Mouse (Mus musculus): ENCODE data around the gene Osbpl11.

DNA sequence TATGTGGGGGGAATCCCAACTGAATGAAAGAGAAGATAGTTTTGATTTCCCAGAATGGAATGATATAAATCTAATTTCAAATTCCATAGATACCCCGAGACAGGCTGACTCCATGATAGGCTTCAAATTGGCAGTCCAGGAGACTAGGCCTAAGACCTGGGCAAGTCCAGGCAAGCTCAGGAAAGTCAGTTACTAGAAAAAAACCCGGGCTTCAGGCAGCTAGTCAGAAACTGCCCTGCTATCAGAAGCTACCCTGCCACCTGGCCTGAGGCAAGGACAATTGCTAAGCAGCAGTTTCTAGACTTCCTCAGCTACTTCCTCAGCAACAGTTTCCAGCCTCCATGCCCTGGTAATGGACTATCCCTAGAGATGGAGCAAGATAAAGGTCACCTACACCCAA, 62.1 kb downstream of the Osbpl11 start:
- TF ChIP-seq CTCF (IDR thresholded peaks at IDR 0.05; ENCODE audit: borderline replicate concordance, insufficient read depth, low read length) (no peak), POLR2A (IDR thresholded peaks at IDR 0.05; ENCODE audit: low read depth, low read length) (no peak)
